Mouse (Mus musculus): ENCODE measurements around the gene Kat6b. TPM values are rescaled to one million over a fixed set of nuclear protein-coding genes. Genes with fewer than 3 reads are reported as not detected.

Gene Kat6b
- polyA plus RNA-seq, 1 experiment: 22.5 TPM

- TF ChIP-seq POLR2A (IDR thresholded peaks at IDR 0.05; ENCODE audit: borderline replicate concordance, insufficient read depth, low read length) (no peak), CTCF (IDR thresholded peaks at IDR 0.05; ENCODE audit: borderline replicate concordance, insufficient read depth, low read depth, low read length) (no peak)
- Histone ChIP-seq H3K4me1 (ENCODE audit: control insufficient read depth, insufficient read depth, low read length) (0 out of 2 replicates have a peak, but pooled peaks cover 3% of the 10 kb centered on the region), H3K27ac (ENCODE audit: insufficient read depth, low read length) (no peak overlapping the region), H3K27me3 (ENCODE audit: control insufficient read depth, insufficient read depth, low read length) (no peaks in the 10 kb centered on the region), H3K4me3 (replicated peaks; ENCODE audit: insufficient read depth, low read depth, low read length) (no peak overlapping the region)
- no peak for DNase-seq
- 29% methylated on average over 8 of the region's 8 CpGs for WGBS
Measured at GRCm38 (mm10) chr14:21679631-21680201, 198.5 kb downstream of the Kat6b start.

GRCm38 (mm10) chr14:21682681-21683129 is 201.5 kb downstream of the Kat6b start:
- Histone ChIP-seq H3K27ac (ENCODE audit: insufficient read depth, low read length) (no peak overlapping the region), H3K4me1 (ENCODE audit: control insufficient read depth, insufficient read depth, low read length) (0 out of 2 replicates have a peak, but pooled peaks cover 3% of the 10 kb centered on the region), H3K27me3 (ENCODE audit: control insufficient read depth, insufficient read depth, low read length) (no peaks in the 10 kb centered on the region; the same call in 1 of the 2 replicates), H3K4me3 (replicated peaks; ENCODE audit: insufficient read depth, low read depth, low read length) (no peak overlapping the region)
- WGBS: 6% methylated on average over 9 of the region's 9 CpGs
- TF ChIP-seq CTCF (IDR thresholded peaks at IDR 0.05; ENCODE audit: borderline replicate concordance, insufficient read depth, low read depth, low read length): no peak
- TF ChIP-seq POLR2A (IDR thresholded peaks at IDR 0.05; ENCODE audit: borderline replicate concordance, insufficient read depth, low read length): no peak
- peak in 1 of 2 experiments; percentile 41 for DNase-seq

- 0 out of 2 replicates have a peak, but pooled peaks cover 3% of the 10 kb centered on the region for H3K4me1 ChIP-seq (ENCODE audit: control insufficient read depth, insufficient read depth, low read length)
- H3K4me3 ChIP-seq (replicated peaks; ENCODE audit: insufficient read depth, low read depth, low read length): no peak overlapping the region
- 54% methylated on average over 4 of the region's 4 CpGs for WGBS
- no peak overlapping the region for H3K27ac ChIP-seq (ENCODE audit: insufficient read depth, low read length)
- TF ChIP-seq POLR2A (IDR thresholded peaks at IDR 0.05; ENCODE audit: borderline replicate concordance, insufficient read depth, low read length) (no peak), CTCF (IDR thresholded peaks at IDR 0.05; ENCODE audit: borderline replicate concordance, insufficient read depth, low read depth, low read length) (no peak)
- no peaks in the 10 kb centered on the region; the same call in 1 of the 2 replicates for H3K27me3 ChIP-seq (ENCODE audit: control insufficient read depth, insufficient read depth, low read length)
- DNase-seq: no peak
Measured at GRCm38 (mm10) chr14:21683834-21684233, 202.6 kb downstream of the Kat6b start.

GRCm38 (mm10) chr14:21685411-21686146 is 204.3 kb downstream of the Kat6b start:
- H3K27me3 ChIP-seq (ENCODE audit: control insufficient read depth, insufficient read depth, low read length): no peaks in the 10 kb centered on the region; the same call in 1 of the 2 replicates
- WGBS: 85% methylated on average over 10 of the region's 10 CpGs
- H3K27ac ChIP-seq (ENCODE audit: insufficient read depth, low read length): no peak overlapping the region
- 0 out of 2 replicates have a peak, but pooled peaks cover 3% of the 10 kb centered on the region for H3K4me1 ChIP-seq (ENCODE audit: control insufficient read depth, insufficient read depth, low read length)
- no peak for DNase-seq
- H3K4me3 ChIP-seq (replicated peaks; ENCODE audit: insufficient read depth, low read depth, low read length): no peak overlapping the region
- no peak for TF ChIP-seq CTCF (IDR thresholded peaks at IDR 0.05; ENCODE audit: borderline replicate concordance, insufficient read depth, low read depth, low read length)
- no peak for TF ChIP-seq POLR2A (IDR thresholded peaks at IDR 0.05; ENCODE audit: borderline replicate concordance, insufficient read depth, low read length)

GRCm38 (mm10) chr14:21686376-21687279 is 205.4 kb downstream of the Kat6b start:
- Histone ChIP-seq H3K4me1 (ENCODE audit: control insufficient read depth, insufficient read depth, low read length) (0 out of 2 replicates have a peak, but pooled peaks cover 3% of the 10 kb centered on the region), H3K27me3 (ENCODE audit: control insufficient read depth, insufficient read depth, low read length) (no peaks in the 10 kb centered on the region; the same call in 1 of the 2 replicates), H3K4me3 (replicated peaks; ENCODE audit: insufficient read depth, low read depth, low read length) (no peak overlapping the region), H3K27ac (ENCODE audit: insufficient read depth, low read length) (no peak overlapping the region)
- 15% methylated on average over 49 of the region's 49 CpGs for WGBS
- no peak for TF ChIP-seq CTCF (IDR thresholded peaks at IDR 0.05; ENCODE audit: borderline replicate concordance, insufficient read depth, low read depth, low read length)
- no peak for TF ChIP-seq POLR2A (IDR thresholded peaks at IDR 0.05; ENCODE audit: borderline replicate concordance, insufficient read depth, low read length)
- no peak for DNase-seq

GRCm38 (mm10) chr14:21691070-21691469 is 209.8 kb downstream of the Kat6b start:
- H3K4me3 ChIP-seq (replicated peaks; ENCODE audit: insufficient read depth, low read depth, low read length): no peak overlapping the region
- no peak overlapping the region for H3K27ac ChIP-seq (ENCODE audit: insufficient read depth, low read length)
- TF ChIP-seq POLR2A (IDR thresholded peaks at IDR 0.05; ENCODE audit: borderline replicate concordance, insufficient read depth, low read length): no peak
- no peaks in the 10 kb centered on the region; the same call in 1 of the 2 replicates for H3K27me3 ChIP-seq (ENCODE audit: control insufficient read depth, insufficient read depth, low read length)
- H3K4me1 ChIP-seq (ENCODE audit: control insufficient read depth, insufficient read depth, low read length): no peaks in the 10 kb centered on the region
- WGBS: 72% methylated on average over 3 of the region's 3 CpGs
- DNase-seq: no peak

- Histone ChIP-seq H3K27me3 (ENCODE audit: control insufficient read depth, insufficient read depth, low read length) (no peaks in the 10 kb centered on the region), H3K4me3 (replicated peaks; ENCODE audit: insufficient read depth, low read depth, low read length) (no peak overlapping the region), H3K27ac (ENCODE audit: insufficient read depth, low read length) (no peak overlapping the region), H3K4me1 (ENCODE audit: control insufficient read depth, insufficient read depth, low read length) (no peaks in the 10 kb centered on the region)
- no peak for TF ChIP-seq POLR2A (IDR thresholded peaks at IDR 0.05; ENCODE audit: borderline replicate concordance, insufficient read depth, low read length)
- no peak for TF ChIP-seq CTCF (IDR thresholded peaks at IDR 0.05; ENCODE audit: borderline replicate concordance, insufficient read depth, low read depth, low read length)
- WGBS: 75% methylated on average over 6 of the region's 6 CpGs
- DNase-seq: no peak
Measured at GRCm38 (mm10) chr14:21695020-21695419, 213.8 kb downstream of the Kat6b start.
